Mouse (Mus musculus) left cerebral cortex, postnatal 25 days (tissue): ENCODE data around the gene Relb. TPM values are rescaled to one million over a fixed set of nuclear protein-coding genes. Genes with fewer than 3 reads are reported as not detected.

Experiments used
- DNase-seq, 2 experiments: peaks; one replicate each; pipeline ENCODE4 v3.0.0; 2022; ENCODE audit warnings: low spot score in 2 of 2, mixed read lengths in 1 of 2
- intact Hi-C: fragments of 180-260 bp; cut with DNase I; formaldehyde crosslinking; loops from one replicate; pipeline ENCODE4 v1.15.1; 2025
- total RNA-seq, 2 experiments: library from RNA; stranded (reverse); gene quantifications; 2 replicates each; pipeline ENCODE4 v1.2.3; 2021

Gene Relb
- total RNA-seq, 2 experiments from 2014 or later = 6.6 to 7.5 TPM

GRCm38 (mm10) chr7:19600562-19600961, 28.7 kb downstream of the Relb start:
- intact Hi-C loops = no loop called here
- DNase-seq = peak in 1 of 2 experiments; percentile 55

GRCm38 (mm10) chr7:19593061-19593730, 36.0 kb downstream of the Relb start:
- no peak for DNase-seq
- intact Hi-C loops = no loop called here

DNA sequence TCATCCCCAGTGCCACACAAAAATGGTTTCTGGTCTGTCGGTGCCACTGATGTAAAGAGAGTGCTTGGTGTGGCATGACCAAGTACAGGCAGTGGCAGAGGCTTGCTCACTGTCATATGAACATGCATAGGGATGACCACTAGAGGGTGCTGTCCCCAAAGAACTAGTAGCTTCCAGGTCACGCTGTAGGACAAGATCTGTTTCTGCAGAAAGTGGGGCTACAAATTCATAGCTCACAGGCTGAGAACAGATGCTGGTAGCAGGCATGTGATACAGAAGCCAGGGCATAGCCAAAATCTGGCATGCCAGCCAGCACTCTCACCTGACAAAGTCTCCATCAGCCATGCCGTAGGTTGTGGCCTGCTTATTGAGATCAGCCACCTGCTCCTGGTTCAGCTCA, 39.3 kb downstream of the Relb start:
- intact Hi-C loops = loop anchor here (2.0 to 5.0 kb wide), 2 partner anchors 29 to 183 kb away; no protein-coding TSS in a partner anchor

GRCm38 (mm10) chr7:19589207-19589606, 40.0 kb downstream of the Relb start:
- intact Hi-C loops = loop anchor here (5.0 kb wide), 1 partner anchor 182 kb away; no protein-coding TSS in a partner anchor
- DNase-seq = peak; percentile 40 to 66

More for the DNA sequence above, 39.3 kb downstream of the Relb start:
- peak; percentile 73 to 88 for DNase-seq

GRCm38 (mm10) chr7:19586269-19586668, 43.0 kb downstream of the Relb start:
- intact Hi-C loops = loop anchor here (5.0 kb wide), 1 partner anchor 179 kb away; no protein-coding TSS in a partner anchor
- no peak for DNase-seq

GRCm38 (mm10) chr7:19580634-19581033, 48.6 kb downstream of the Relb start:
- no peak for DNase-seq
- intact Hi-C loops = no loop called here

DNA sequence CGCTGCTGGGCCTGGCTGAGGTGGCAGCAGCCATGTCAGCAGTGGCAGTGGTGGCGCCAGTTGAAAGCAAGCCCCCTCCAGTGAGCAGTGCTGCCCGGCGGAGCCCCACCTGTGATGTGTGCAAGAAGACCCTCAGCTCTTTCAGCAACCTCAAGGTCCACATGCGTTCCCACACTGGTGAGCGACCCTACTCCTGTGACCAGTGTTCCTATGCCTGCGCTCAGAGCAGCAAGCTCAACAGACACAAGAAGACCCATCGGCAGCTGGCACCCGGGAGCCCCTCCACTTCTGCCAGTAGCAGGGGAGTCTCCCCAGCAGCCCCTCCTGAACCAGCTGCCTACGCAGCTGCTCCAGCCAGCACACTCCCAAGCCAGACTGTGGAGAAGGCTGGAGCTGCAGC, 49.5 kb downstream of the Relb start:
- intact Hi-C loops = no loop called here
- DNase-seq = no peak

DNA sequence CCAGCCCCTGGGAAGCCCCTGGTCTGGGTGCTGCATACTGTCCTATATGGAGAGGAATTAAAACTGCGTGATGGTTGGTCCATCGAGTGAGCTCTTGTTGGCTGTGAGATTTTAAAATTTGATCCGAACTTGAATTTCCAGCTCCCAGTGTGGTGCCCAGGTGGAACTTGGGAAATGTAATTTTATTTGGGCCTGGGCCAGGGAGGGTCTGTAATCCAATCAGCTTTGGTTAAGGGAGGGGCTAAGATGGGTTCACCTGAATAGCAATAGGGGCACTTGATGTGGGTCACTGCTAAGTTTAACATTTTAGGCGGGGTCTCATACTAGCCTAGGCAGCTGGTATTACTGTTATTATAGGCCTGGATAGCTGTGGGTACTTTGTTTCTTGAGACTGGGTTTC, 50.8 kb downstream of the Relb start:
- no peak for DNase-seq
- intact Hi-C loops = no loop called here

GRCm38 (mm10) chr7:19577877-19578414, 51.3 kb downstream of the Relb start:
- intact Hi-C loops = no loop called here

GRCm38 (mm10) chr7:19577141-19577852, 51.9 kb downstream of the Relb start, which contains the start of the genes Zfp296 and Gemin7:
Gene Zfp296 (plus strand): TSS chr7:19577287.
Gene Gemin7 (minus strand): TSS chr7:19577595.
- intact Hi-C loops = no loop called here
- DNase-seq = no peak

More at GRCm38 (mm10) chr7:19577877-19578414, 51.3 kb downstream of the Relb start:
- DNase-seq = no peak

DNA sequence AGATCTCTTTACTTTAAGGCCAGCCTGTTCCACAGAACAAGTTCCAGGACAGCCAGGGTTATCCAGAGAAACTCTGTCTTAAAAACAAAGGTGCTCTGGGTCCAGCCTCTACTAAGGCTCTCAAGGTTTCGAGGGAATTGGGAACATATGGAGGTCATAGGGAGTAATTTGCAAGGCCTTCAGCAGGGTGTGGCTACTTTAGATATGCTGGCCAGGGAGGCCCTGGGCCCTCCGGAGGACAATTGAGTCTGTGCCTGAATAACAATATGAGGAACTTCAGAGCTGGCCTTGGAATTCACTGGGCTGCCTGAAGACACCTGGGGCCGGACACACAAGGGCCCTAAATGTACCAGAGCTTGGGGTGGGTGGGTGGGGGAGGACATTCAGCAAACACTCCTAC, 53.7 kb downstream of the Relb start:
- intact Hi-C loops = no loop called here
- DNase-seq = no peak

- intact Hi-C loops = loop anchor here (1.0 kb wide), 1 partner anchor 67 kb away; no protein-coding TSS in a partner anchor
- DNase-seq = no peak
These were observed 55.5 kb downstream of the Relb start for GRCm38 (mm10) chr7:19573776-19574140.

GRCm38 (mm10) chr7:19572926-19573775, 56.1 kb downstream of the Relb start:
- DNase-seq = peak; percentile 67 to 72
- intact Hi-C loops = loop anchor here (1.0 kb wide), 1 partner anchor 67 kb away; no protein-coding TSS in a partner anchor

DNA sequence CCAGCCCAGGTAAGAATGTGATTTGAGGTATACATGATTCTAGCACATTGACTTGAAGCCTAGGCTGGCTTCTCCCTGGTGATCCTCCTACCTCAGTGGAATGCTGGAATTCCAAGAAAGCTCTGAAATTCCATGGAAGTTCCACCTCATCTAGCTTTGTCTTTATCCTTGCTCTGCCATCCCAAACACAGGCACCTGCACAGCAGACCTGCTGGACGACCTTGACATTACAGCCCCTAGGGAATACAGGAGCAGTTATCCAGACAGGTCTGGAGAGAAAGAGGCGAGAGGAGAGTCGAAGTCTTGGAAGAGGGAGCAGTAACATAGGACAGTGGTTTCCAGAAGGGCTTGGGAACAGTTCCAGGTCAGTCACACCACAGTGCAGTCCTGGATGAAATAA, 59.6 kb downstream of the Relb start:
- intact Hi-C loops = no loop called here
- DNase-seq = no peak

- intact Hi-C loops = no loop called here
These were observed 61.8 kb downstream of the Relb start for GRCm38 (mm10) chr7:19567426-19567825.

DNA sequence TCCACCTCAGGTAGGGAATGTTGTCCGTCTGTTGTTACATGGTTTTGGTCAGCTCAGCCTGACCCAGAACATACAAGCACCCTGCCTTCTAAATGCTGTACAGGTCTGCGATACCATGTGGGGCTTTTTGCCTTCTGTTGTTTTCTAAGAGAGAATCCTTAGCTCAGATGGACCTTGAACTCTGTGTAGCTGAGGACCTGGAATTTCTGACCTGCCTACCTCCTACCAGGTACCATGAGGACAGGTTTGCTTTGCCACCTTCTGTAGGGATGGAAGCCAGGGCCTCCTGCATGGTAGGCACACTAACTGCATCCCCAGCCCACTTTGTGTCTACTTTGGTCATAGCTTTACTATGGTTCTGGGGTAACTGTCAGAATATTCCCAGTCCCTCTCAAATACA, 63.4 kb downstream of the Relb start:
- intact Hi-C loops = no loop called here
- no peak for DNase-seq

More at GRCm38 (mm10) chr7:19567426-19567825, 61.8 kb downstream of the Relb start:
- DNase-seq = no peak

GRCm38 (mm10) chr7:19564455-19564854, 64.8 kb downstream of the Relb start:
- DNase-seq = no peak
- intact Hi-C loops = loop anchor here (5.0 kb wide), 1 partner anchor 107 kb away; the partner anchor contains the start of gene Mark4

DNA sequence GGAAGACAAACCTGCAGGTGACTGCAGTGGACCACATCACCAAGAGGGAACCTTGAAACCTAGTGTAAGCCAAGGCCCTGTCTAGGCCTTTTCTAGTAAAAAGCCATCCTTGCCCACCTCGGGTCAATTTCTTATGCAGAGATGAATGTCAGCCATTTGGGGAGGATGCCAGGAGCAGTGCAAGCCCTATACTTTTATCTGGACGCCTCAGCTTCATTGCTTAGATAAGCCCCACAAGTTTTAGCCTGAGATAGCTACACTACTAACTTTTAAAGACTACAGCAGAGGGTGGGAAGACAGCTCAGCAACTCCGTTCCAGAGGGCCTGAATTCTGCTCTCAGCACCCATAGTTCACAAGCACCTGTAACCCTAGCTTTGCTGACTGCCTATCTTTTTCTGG, 65.4 kb downstream of the Relb start:
- intact Hi-C loops = loop anchor here (5.0 kb wide), 1 partner anchor 107 kb away; the partner anchor contains the start of gene Mark4
- DNase-seq = no peak
